Mouse (Mus musculus) retina, postnatal 1 day (tissue): Measurements from ENCODE around the gene Polg2.
A peak's percentile ranks its signal among the peaks of the same experiment; 100 is the strongest.
"Not testable (repeated sequence)": the region's sequence is repeated elsewhere in the genome, so short reads cannot be mapped to it uniquely, and the experiment has no call there.

Experiments used
- DNase-seq: peaks from one replicate; pipeline ENCODE4 v3.0.0-alpha.2; 2012

The Polg2 gene

GRCm38 (mm10) chr11:106779388-106780088, at the start of gene Polg2:
Gene Polg2 (minus strand): TSS chr11:106779537.
- peak; percentile 95 for DNase-seq

GRCm38 (mm10) chr11:106828079-106828478, 48.7 kb upstream of the Polg2 start:
- DNase-seq, result no peak

- DNase-seq, result no peak
These were observed 45.1 kb upstream of the Polg2 start for GRCm38 (mm10) chr11:106824403-106824802.

- no peak for DNase-seq
These were observed 44.4 kb upstream of the Polg2 start for GRCm38 (mm10) chr11:106823741-106824140.

- peak; percentile 42 for DNase-seq
These were observed 43.6 kb upstream of the Polg2 start for GRCm38 (mm10) chr11:106822911-106823310.

GRCm38 (mm10) chr11:106822491-106822890, 43.2 kb upstream of the Polg2 start:
- DNase-seq, result no peak

- DNase-seq, result no peak
These were observed 42.1 kb upstream of the Polg2 start for GRCm38 (mm10) chr11:106821397-106821796.

- DNase-seq, result no peak
These were observed 41.6 kb upstream of the Polg2 start for GRCm38 (mm10) chr11:106820972-106821371.

- peak; percentile 62 for DNase-seq
These were observed 40.9 kb upstream of the Polg2 start for GRCm38 (mm10) chr11:106820252-106820651.

- DNase-seq, result no peak
These were observed 40.3 kb upstream of the Polg2 start for GRCm38 (mm10) chr11:106819595-106819994.

- peak; percentile 71 for DNase-seq
These were observed 39.0 kb upstream of the Polg2 start for GRCm38 (mm10) chr11:106818341-106818740.

- DNase-seq, result peak; percentile 31
These were observed 38.5 kb upstream of the Polg2 start for GRCm38 (mm10) chr11:106817808-106818207.

GRCm38 (mm10) chr11:106817156-106817555, 37.8 kb upstream of the Polg2 start:
- no peak for DNase-seq

GRCm38 (mm10) chr11:106816316-106816715, 37.0 kb upstream of the Polg2 start:
- no peak for DNase-seq

GRCm38 (mm10) chr11:106815761-106816160, 36.4 kb upstream of the Polg2 start:
- no peak for DNase-seq

- no peak for DNase-seq
These were observed 36.0 kb upstream of the Polg2 start for GRCm38 (mm10) chr11:106815331-106815730.

GRCm38 (mm10) chr11:106814601-106815320, 35.4 kb upstream of the Polg2 start:
- no peak for DNase-seq

GRCm38 (mm10) chr11:106812410-106813136, 33.2 kb upstream of the Polg2 start:
- no peak for DNase-seq

- not testable (repeated sequence) for DNase-seq
These were observed 28.1 kb upstream of the Polg2 start for GRCm38 (mm10) chr11:106807442-106807841.

GRCm38 (mm10) chr11:106802069-106802627, 22.8 kb upstream of the Polg2 start:
- DNase-seq, result no peak

GRCm38 (mm10) chr11:106795679-106796078, 16.3 kb upstream of the Polg2 start:
- DNase-seq, result no peak

GRCm38 (mm10) chr11:106793846-106794245, 14.5 kb upstream of the Polg2 start:
- no peak for DNase-seq

GRCm38 (mm10) chr11:106789649-106790048, 10.3 kb upstream of the Polg2 start:
- peak; percentile 56 for DNase-seq
